Mouse (Mus musculus) brain, embryonic 14.5 days (tissue): Measurements from ENCODE around the gene Ppp1cc. TPM values are rescaled to one million over a fixed set of nuclear protein-coding genes. Genes with fewer than 3 reads are reported as not detected.

Experiments used
- DNase-seq: peaks from one replicate; pipeline ENCODE4 v3.0.0-alpha.2; 2011; ENCODE audit warnings: low read depth
- CTCF ChIP-seq: fragments of 200-500 bp; IDR thresholded peaks from 2 replicates; pipeline ENCODE4 v1.5.1; 2012; ENCODE audit warnings: inconsistent platforms, mild to moderate bottlenecking, moderate library complexity, borderline replicate concordance; ENCODE audit not compliant: insufficient read depth, insufficient read length; ENCODE audit errors: extremely low read depth
- POLR2A ChIP-seq: fragments of 200-500 bp; IDR thresholded peaks from 2 replicates; pipeline ENCODE4 v1.6.1; 2012; ENCODE audit warnings: mild to moderate bottlenecking, inconsistent platforms, borderline replicate concordance; ENCODE audit not compliant: poor library complexity, insufficient read depth, insufficient read length, severe bottlenecking; ENCODE audit errors: extremely low read depth
- polyA plus RNA-seq: library from polyadenylated mRNA; depleted of rRNA; stranded (reverse); fragments of >200 nt; gene quantifications from 2 replicates; pipeline ENCODE4 v1.2.3, GENCODE M21; 2012; rRNA removed

The Ppp1cc gene
- polyA plus RNA-seq: 270 and 345 TPM in 2 replicates

GRCm38 (mm10) chr5:122157827-122158381 is at the start of gene Ppp1cc:
Gene Ppp1cc, plus strand, starts transcription at chr5:122158278.
- TF ChIP-seq POLR2A: peak; percentile 28; the same call in 1 of the 2 replicates
- TF ChIP-seq CTCF: peak; percentile 37; the same call in 1 of the 2 replicates
- peak; percentile 98 for DNase-seq

GRCm38 (mm10) chr5:122109325-122110060 is 48.6 kb upstream of the Ppp1cc start:
- DNase-seq: no peak
- TF ChIP-seq POLR2A (no peak), CTCF (no peak)

GRCm38 (mm10) chr5:122110625-122111024 is 47.5 kb upstream of the Ppp1cc start:
- TF ChIP-seq POLR2A: no peak
- no peak for TF ChIP-seq CTCF
- no peak for DNase-seq

GRCm38 (mm10) chr5:122111091-122111932 is 46.8 kb upstream of the Ppp1cc start:
- no peak for DNase-seq
- no peak for TF ChIP-seq CTCF
- TF ChIP-seq POLR2A: no peak

- TF ChIP-seq POLR2A: no peak
- no peak for TF ChIP-seq CTCF
These were observed 46.2 kb upstream of the Ppp1cc start for GRCm38 (mm10) chr5:122111933-122112248.

GRCm38 (mm10) chr5:122113450-122113849 is 44.6 kb upstream of the Ppp1cc start:
- TF ChIP-seq POLR2A (no peak), CTCF (no peak)

More at GRCm38 (mm10) chr5:122111933-122112248, 46.2 kb upstream of the Ppp1cc start:
- DNase-seq: no peak

GRCm38 (mm10) chr5:122114176-122114575 is 43.9 kb upstream of the Ppp1cc start:
- DNase-seq: peak; percentile 42
- peak; percentile 87 for TF ChIP-seq CTCF
- TF ChIP-seq POLR2A: no peak

More at GRCm38 (mm10) chr5:122113450-122113849, 44.6 kb upstream of the Ppp1cc start:
- no peak for DNase-seq

- no peak for DNase-seq
These were observed 42.8 kb upstream of the Ppp1cc start for GRCm38 (mm10) chr5:122115266-122115763.

GRCm38 (mm10) chr5:122116243-122116642 is 41.8 kb upstream of the Ppp1cc start:
- no peak for DNase-seq
- TF ChIP-seq CTCF (peak; percentile 18; the same call in 1 of the 2 replicates), POLR2A (no peak)

More at GRCm38 (mm10) chr5:122115266-122115763, 42.8 kb upstream of the Ppp1cc start:
- TF ChIP-seq POLR2A (no peak), CTCF (no peak)

- no peak for DNase-seq
- no peak for TF ChIP-seq POLR2A
- TF ChIP-seq CTCF: no peak
These were observed 32.8 kb upstream of the Ppp1cc start for GRCm38 (mm10) chr5:122125211-122125760.
